Mouse (Mus musculus) MN1 (cell line): ENCODE measurements around the gene Ino80e.

Experiments
- DNase-seq: peaks from one replicate; pipeline ENCODE4 v3.0.0-alpha.2; 2016; ENCODE audit warnings: low spot score

Ino80e gene

GRCm38 (mm10) chr7:126855641-126856040, 6.5 kb downstream of the Ino80e start:
- no peak for DNase-seq

DNA sequence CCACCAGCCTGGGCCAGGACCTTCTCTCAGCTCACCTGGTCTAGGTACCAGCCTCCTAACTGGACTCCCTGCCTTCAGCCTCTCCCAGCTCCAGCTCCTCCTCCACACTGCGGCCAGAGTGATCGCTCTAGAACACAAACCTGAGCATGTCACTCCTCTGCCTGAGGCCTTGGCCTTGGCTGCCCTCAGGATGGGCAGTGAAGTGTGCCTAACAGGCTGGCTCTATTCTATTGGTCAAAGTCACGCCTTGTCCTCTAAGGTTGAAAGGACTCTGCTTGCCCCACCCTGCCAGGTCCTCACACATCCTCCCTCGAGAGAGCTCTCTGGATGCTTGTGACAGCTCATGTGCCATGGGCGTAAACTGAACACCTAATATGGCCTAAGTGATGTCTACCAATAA, 8.7 kb downstream of the Ino80e start:
- no peak for DNase-seq

DNA sequence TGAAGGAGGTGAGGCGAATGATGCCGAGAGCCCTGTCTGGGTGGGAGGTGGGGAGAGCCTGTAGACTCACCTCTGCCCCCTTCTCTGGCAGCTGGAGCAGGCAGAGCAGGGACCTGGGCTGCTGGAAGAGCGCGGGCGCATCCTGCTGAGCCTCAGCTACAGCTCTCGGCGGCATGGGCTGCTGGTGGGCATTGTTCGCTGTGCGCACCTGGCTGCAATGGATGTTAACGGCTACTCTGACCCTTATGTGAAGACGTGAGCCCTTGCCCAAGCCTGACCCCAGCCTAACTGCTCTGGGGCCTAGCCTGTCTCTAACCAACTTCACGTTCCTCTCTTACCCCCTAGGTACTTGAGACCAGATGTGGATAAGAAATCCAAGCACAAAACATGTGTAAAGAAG, 11.0 kb downstream of the Ino80e start:
- DNase-seq: no peak

GRCm38 (mm10) chr7:126850161-126850560, 12.0 kb downstream of the Ino80e start:
- DNase-seq: no peak

GRCm38 (mm10) chr7:126848794-126849193, 13.4 kb downstream of the Ino80e start:
- DNase-seq: no peak

- peak; percentile 48 for DNase-seq
Measured at GRCm38 (mm10) chr7:126847421-126848398, 14.5 kb downstream of the Ino80e start.

DNA sequence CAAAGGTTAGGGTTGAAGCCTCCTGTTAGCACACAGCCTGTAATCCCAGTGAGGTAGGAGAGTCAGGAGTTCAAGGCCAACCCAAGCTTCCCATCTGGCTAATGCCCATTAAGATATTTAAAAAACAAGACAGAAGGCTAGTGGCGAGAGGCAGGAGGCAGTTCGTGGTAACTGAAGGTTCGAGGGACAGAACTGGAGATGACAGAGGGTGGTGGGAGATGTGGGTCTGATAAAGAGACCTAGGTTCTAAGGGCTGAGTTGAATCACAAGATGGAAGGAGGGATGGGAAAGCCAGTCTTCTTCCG, 15.1 kb downstream of the Ino80e start, which contains the start of gene Doc2a:
Gene Doc2a, plus strand, starts transcription at position 301 of the 305 bp plus-strand sequence.
- DNase-seq: no peak

DNA sequence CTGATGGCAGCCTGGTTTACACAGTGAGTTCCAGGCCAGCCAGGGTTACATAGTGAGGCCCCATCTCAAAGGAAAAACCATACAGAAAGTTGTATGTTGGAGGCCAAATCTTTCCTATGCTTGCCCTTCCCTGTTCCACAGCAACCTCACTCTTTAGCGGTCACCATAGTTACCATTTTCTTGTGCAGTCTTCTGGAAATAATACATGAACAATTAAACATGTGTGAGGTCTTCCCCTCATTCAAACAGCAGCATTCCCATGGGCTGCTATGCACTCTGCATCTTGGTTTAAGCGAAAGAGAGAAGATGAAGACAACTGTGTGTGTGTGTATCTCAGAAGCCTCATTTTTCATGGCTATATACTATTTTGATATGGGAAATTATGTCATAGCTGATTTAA, 16.7 kb downstream of the Ino80e start:
- DNase-seq: no peak

- DNase-seq: no peak
Measured at GRCm38 (mm10) chr7:126843276-126843675, 18.9 kb downstream of the Ino80e start.

GRCm38 (mm10) chr7:126833294-126833693, 28.9 kb downstream of the Ino80e start:
- DNase-seq: no peak

GRCm38 (mm10) chr7:126832036-126832598, 30.1 kb downstream of the Ino80e start:
- DNase-seq: peak; percentile 90

- no peak for DNase-seq
Measured at GRCm38 (mm10) chr7:126831539-126831938, 30.6 kb downstream of the Ino80e start, which contains the start of gene 4930451I11Rik. 4930451I11Rik (minus strand) TSS chr7:126831639.

DNA sequence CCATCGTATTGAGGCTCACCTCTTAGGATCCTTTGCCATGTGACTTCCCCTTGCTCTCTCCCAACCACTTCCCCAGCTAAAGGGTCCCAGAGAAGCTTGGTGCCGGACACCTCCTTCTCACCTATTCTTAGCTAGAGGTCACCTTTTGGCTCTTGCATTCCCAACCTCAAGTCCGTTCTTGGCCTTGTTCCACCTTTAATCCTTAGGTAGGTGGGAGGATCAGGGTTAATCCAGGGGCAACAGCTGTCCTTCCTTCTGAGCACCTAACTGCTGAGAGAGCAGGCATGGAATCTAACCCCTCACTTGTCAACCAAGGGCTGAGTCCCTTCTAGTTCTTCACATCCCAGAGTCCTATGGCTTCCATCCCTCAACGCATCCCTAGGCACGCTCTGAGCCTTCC, 36.2 kb downstream of the Ino80e start:
- DNase-seq: no peak

DNA sequence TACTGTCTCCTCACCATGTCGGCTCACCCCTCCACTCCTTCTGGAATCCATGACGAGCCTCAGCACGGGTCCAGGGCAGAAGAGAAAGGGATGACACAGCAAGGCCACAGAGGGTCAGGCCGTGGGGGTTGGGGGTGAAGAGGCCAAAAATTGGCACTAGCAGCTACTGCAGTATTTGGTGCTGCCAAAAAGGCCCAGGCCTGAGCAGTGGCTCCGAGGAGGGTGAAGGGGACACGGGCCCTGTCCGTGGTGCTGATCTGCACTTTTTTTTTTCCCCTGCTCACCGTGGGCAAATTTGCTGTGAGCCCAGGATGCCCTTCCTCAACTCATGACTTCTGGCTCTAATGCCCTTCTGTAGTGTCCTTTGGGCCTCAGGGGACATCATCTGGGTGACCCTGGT, 36.8 kb downstream of the Ino80e start:
- DNase-seq: no peak

DNA sequence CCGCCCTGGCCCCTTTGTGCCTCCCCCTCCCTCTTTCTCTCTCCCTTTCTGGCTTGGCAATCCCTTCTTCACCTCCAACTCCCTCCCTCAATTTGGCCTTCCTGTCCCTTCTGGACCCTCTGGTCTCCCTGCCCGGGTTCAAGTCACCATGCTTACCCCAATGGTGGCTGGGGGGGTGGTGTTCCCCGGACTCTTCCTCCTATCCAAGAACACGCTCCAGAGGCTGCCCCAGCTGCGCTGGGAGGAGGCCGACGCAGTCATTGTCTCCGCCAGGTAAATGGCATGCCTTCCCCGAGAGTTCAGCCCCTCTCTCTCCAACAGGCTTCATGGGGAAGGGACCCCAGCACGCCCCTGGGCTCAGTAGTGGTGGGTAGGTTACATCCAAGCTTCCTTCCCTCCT, 38.2 kb downstream of the Ino80e start:
- no peak for DNase-seq

DNA sequence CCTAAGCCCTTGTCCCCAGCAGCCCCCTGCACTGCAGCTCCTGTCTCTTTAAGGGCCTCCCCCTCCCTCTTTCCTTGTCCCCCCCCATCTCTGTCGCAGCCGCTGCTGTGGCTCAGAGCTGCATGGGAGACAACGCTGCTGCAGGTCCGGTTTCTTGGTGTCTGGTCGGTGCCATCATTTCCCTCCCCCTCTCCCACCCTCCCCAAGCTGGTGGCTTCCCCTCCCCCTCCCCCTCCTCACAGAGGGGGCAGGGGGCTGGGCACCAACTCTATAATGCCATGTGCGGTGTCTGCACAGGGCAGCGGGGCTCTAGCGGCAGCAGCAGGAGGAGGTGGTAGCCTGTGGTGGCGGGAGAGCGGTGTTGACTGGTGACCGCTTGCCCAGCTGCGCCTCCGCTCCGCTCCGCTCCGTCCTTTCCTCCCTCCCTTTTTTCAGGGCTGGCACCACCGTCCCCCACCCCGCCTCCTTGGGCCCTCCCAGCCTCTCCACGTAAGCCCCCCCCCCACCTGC, 38.9 kb downstream of the Ino80e start:
- peak; percentile 53 for DNase-seq

GRCm38 (mm10) chr7:126822741-126823140, 39.4 kb downstream of the Ino80e start:
- DNase-seq: no peak

DNA sequence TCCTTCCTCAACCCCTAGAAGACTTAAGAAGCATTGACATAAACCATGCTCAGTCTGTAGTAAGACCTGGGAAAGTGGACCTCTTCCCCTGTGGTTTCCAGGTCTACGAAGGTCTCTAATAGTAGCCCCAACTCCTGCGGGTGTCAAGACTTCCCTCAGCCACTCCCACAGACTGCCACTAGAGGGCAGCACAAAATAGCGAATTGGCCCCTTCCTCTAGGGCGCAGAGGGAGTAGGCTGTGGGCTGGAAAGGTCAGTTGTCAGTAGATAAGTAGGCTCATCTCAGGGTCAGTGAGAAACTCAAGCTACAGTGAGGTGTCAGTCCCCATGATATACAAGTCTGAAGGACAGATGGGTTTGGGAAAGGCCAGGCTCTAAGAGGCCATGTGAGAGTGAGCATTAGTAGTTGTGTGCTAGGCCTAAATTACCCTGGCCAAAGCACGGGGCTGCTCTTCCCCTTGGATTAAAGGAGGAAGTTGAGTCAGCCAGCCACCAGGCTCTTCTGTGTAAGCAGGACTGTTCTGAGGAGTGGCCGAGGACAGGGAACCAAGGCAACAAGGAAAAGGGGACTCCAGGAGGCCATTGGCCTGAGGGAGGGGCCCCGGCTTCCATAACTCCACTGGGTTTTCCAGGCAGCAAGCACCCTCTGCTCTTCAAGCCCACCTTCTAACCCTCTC, 40.2 kb downstream of the Ino80e start:
- peak; percentile 88 for DNase-seq

GRCm38 (mm10) chr7:126818818-126819217, 43.4 kb downstream of the Ino80e start:
- DNase-seq: no peak

GRCm38 (mm10) chr7:126817595-126817994, 44.6 kb downstream of the Ino80e start:
- no peak for DNase-seq

DNA sequence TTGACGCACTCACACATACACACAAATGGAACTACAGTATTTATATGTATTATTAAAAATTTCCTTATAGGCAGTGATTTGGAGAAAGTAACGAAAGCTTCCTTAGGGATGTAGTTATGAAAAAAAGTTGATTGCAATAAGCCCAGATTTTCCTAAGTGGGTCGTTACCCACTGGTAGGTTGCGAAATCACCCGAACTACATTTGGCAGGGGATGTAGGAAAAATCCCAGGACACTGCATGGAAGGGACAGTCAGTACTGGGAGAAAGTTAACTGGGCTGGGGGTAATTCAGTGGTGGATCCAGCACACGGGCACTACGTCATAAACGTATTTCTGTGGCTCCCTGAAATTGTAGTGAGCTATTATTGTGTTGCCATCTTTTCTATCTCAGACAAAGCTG, 45.7 kb downstream of the Ino80e start:
- DNase-seq: no peak

- DNase-seq: peak; percentile 42
Measured at GRCm38 (mm10) chr7:126815726-126816222, 46.4 kb downstream of the Ino80e start.
